Mouse (Mus musculus) kidney, postnatal 10 days (tissue): ENCODE data around the gene Olfr896-ps1.

Source experiments
- DNase-seq: peaks from one replicate; pipeline ENCODE4 v3.0.0; 2021; ENCODE audit warnings: mixed read lengths

Olfr896-ps1 gene

DNA sequence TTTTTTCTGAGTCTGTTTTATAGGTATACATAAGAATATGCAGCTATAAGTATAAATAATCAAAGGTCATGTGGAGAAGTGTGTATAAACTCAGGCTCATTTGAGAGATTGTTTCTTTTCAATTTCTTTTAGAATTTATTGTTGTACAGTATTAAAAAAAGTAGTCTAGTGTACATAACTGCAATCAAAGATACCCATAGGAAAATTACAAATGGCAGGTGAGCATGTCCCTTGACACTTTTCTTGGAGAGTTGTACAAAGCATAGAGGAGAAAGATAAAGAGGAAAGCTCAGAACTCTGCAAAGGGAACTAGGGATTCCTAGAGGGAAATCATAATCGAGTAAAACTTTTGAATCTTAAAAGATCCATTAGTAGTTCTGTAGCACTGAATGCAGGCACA lies at the start of gene Olfr896-ps1:
TSS of gene Olfr896-ps1 (plus strand) at position 301 of the 400 bp plus-strand sequence.
- no peak for DNase-seq

- DNase-seq = no peak
Measured at GRCm38 (mm10) chr9:38252474-38252873, 38.4 kb upstream of the Olfr896-ps1 start, which contains the start of gene Olfr143. Gene Olfr143 (plus strand): TSS chr9:38252774.

GRCm38 (mm10) chr9:38267551-38267950 lies 23.4 kb upstream of the Olfr896-ps1 start, which contains the start of gene Olfr895:
Gene Olfr895 (plus strand): TSS chr9:38267851.
- no peak for DNase-seq

DNA sequence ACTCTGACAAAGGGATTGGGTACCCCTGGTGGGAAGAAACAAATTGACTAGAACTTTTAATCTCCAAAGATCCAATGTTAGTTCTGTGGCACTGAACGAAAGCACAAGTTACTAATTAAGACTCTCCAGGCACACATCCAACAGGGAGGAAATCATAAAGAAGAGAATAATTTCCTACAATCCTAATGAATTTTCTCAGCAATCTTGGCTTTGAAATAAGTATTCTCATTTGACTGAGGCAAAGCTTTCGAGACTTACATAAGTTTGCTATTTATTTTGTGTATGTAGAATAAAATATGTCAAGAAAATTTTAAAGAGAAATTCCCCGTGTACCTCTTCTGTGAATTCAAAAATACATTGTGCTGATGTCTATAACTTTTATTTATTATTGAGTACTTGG lies 37.9 kb downstream of the Olfr896-ps1 start, which contains the start of gene Olfr25:
TSS of gene Olfr25 (plus strand) at position 301 of the 400 bp plus-strand sequence.
- no peak for DNase-seq
